Mouse (Mus musculus) retina, postnatal 7 days (tissue): Measurements from ENCODE around the gene Ckm.

Experiments
- DNase-seq: peaks from one replicate; pipeline ENCODE4 v3.0.0-alpha.2; 2012; ENCODE audit warnings: low read depth, low spot score

The Ckm gene

GRCm38 (mm10) chr7:19432475-19432874, 27.9 kb downstream of the Ckm start:
- no peak for DNase-seq

GRCm38 (mm10) chr7:19436276-19436675, 31.7 kb downstream of the Ckm start:
- DNase-seq: no peak

GRCm38 (mm10) chr7:19437048-19437447, 32.5 kb downstream of the Ckm start:
- no peak for DNase-seq

- no peak for DNase-seq
Measured at GRCm38 (mm10) chr7:19441448-19442091, 37.0 kb downstream of the Ckm start.

- DNase-seq: peak; percentile 79
Measured at GRCm38 (mm10) chr7:19443344-19443743, 38.8 kb downstream of the Ckm start.

- DNase-seq: no peak
Measured at GRCm38 (mm10) chr7:19444801-19445200, 40.2 kb downstream of the Ckm start.

GRCm38 (mm10) chr7:19447689-19448088, 43.1 kb downstream of the Ckm start:
- no peak for DNase-seq

- DNase-seq: no peak
Measured at GRCm38 (mm10) chr7:19449165-19449564, 44.6 kb downstream of the Ckm start.

- DNase-seq: no peak
Measured at GRCm38 (mm10) chr7:19455186-19455585, 50.6 kb downstream of the Ckm start.

- no peak for DNase-seq
Measured at GRCm38 (mm10) chr7:19455819-19456495, 51.4 kb downstream of the Ckm start.

- DNase-seq: no peak
Measured at GRCm38 (mm10) chr7:19456628-19457027, 52.1 kb downstream of the Ckm start.

- no peak for DNase-seq
Measured at GRCm38 (mm10) chr7:19457414-19458071, 53.0 kb downstream of the Ckm start.

- peak; percentile 43 for DNase-seq
Measured at GRCm38 (mm10) chr7:19458072-19458486, 53.5 kb downstream of the Ckm start.

GRCm38 (mm10) chr7:19458591-19459111, 54.1 kb downstream of the Ckm start, which contains the start of gene Mark4:
Gene Mark4 (minus strand): TSS chr7:19458821.
- DNase-seq: peak; percentile 67

GRCm38 (mm10) chr7:19459144-19459870, 54.7 kb downstream of the Ckm start:
- no peak for DNase-seq

- DNase-seq: no peak
Measured at GRCm38 (mm10) chr7:19460500-19460899, 55.9 kb downstream of the Ckm start.

- DNase-seq: peak; percentile 69
Measured at GRCm38 (mm10) chr7:19461488-19461887, 56.9 kb downstream of the Ckm start.

- no peak for DNase-seq
Measured at GRCm38 (mm10) chr7:19462443-19462842, 57.9 kb downstream of the Ckm start.

GRCm38 (mm10) chr7:19462884-19463381, 58.4 kb downstream of the Ckm start, which contains the start of gene Exoc3l2:
Gene Exoc3l2 (plus strand): TSS chr7:19463331.
- DNase-seq: no peak

GRCm38 (mm10) chr7:19464367-19465307, 60.1 kb downstream of the Ckm start:
- no peak for DNase-seq
